Comparison of ENCODE assay signal across 8 mouse cellular contexts in genomic region chr5:110807453-110807852, GRCm38 (mm10). TPM values are rescaled to one million over a fixed set of nuclear protein-coding genes. Genes with fewer than 3 reads are reported as not detected.
DNase-seq lines count a peak whose midpoint lies in the region; ATAC-seq lines count a peak whose summit lies in the region.

No protein-coding gene starts in this region.

- ATAC-seq in kidney, embryonic 15.5 days (replicated peaks; ENCODE audit: low FRiP score) = no peak
- ATAC-seq in embryonic facial prominence, embryonic 11.5 days (replicated peaks; ENCODE audit: insufficient number of reproducible peaks, low FRiP score, low TSS enrichment, low read depth) = no peak
- ATAC-seq in hindbrain, embryonic 16.5 days = no peak
- no peak for ATAC-seq in midbrain, embryonic 16.5 days

- H3K4me1 ChIP-seq in kidney, embryonic 15.5 days = peaks cover 31% of the 10 kb centered on the region
- peaks cover 5% of the 10 kb centered on the region for H3K4me1 ChIP-seq in embryonic facial prominence, embryonic 11.5 days (ENCODE audit: control insufficient read depth, insufficient read depth, low read length)
- peaks cover 26% of the 10 kb centered on the region for H3K4me1 ChIP-seq in hindbrain, embryonic 16.5 days (ENCODE audit: control insufficient read depth, insufficient read depth, low read depth, low read length)
- peaks cover 30% of the 10 kb centered on the region for H3K4me1 ChIP-seq in midbrain, embryonic 16.5 days (ENCODE audit: control insufficient read depth, insufficient read depth, low read length)

- DNase-seq in kidney, adult 9 months = no peak
- DNase-seq in embryonic facial prominence, embryonic 11.5 days (ENCODE audit: low spot score) = no peak
- DNase-seq in adipocyte (ENCODE audit: low spot score) = no peak
- DNase-seq in adrenal gland, adult 18-20 months (ENCODE audit: low spot score in 2 of 2) = no peak
- DNase-seq in left cerebral cortex, adult 11 months (ENCODE audit: low spot score) = no peak

- H3K4me2 ChIP-seq in kidney, embryonic 15.5 days = peak overlapping the region; percentile 81
- H3K4me2 ChIP-seq in embryonic facial prominence, embryonic 11.5 days (ENCODE audit: low read depth, low read length) = peak overlapping the region; percentile 86
- H3K4me2 ChIP-seq in hindbrain, embryonic 16.5 days (ENCODE audit: low read length) = peak overlapping the region; percentile 70
- H3K4me2 ChIP-seq in midbrain, embryonic 16.5 days (ENCODE audit: low read length) = peak overlapping the region; percentile 78

- H3K9ac ChIP-seq in kidney, embryonic 15.5 days = peak overlapping the region; percentile 96
- H3K9ac ChIP-seq in embryonic facial prominence, embryonic 11.5 days (replicated peaks; ENCODE audit: low read length) = peak overlapping the region; percentile 97
- peak overlapping the region; percentile 98 for H3K9ac ChIP-seq in hindbrain, embryonic 16.5 days (ENCODE audit: low read depth, low read length)
- H3K9ac ChIP-seq in midbrain, embryonic 16.5 days (ENCODE audit: low read depth, low read length) = peak overlapping the region; percentile 97; the same call in 1 of the 2 replicates

- no peaks in the 10 kb centered on the region for H3K9me3 ChIP-seq in kidney, embryonic 15.5 days (replicated peaks)
- H3K9me3 ChIP-seq in embryonic facial prominence, embryonic 11.5 days (replicated peaks; ENCODE audit: control insufficient read depth, low read length) = no peaks in the 10 kb centered on the region
- no peaks in the 10 kb centered on the region for H3K9me3 ChIP-seq in hindbrain, embryonic 16.5 days (ENCODE audit: control insufficient read depth, low read length)
- no peaks in the 10 kb centered on the region for H3K9me3 ChIP-seq in midbrain, embryonic 16.5 days (replicated peaks; ENCODE audit: control insufficient read depth, low read length, poor library complexity, severe bottlenecking)

- H3K4me3 ChIP-seq in kidney, embryonic 15.5 days (replicated peaks) = peak overlapping the region; percentile 94
- H3K4me3 ChIP-seq in embryonic facial prominence, embryonic 11.5 days (ENCODE audit: low read depth, low read length) = peak overlapping the region; percentile 96
- H3K4me3 ChIP-seq in hindbrain, embryonic 16.5 days (ENCODE audit: low read length) = peak overlapping the region; percentile 98
- H3K4me3 ChIP-seq in midbrain, embryonic 16.5 days (ENCODE audit: low read depth, low read length) = peak overlapping the region; percentile 88; the same call in 1 of the 2 replicates

- peak overlapping the region; percentile 86 for H3K27ac ChIP-seq in kidney, embryonic 15.5 days
- no peak overlapping the region for H3K27ac ChIP-seq in embryonic facial prominence, embryonic 11.5 days (replicated peaks; ENCODE audit: low read depth, low read length)
- H3K27ac ChIP-seq in hindbrain, embryonic 16.5 days (ENCODE audit: low read depth, low read length) = no peak overlapping the region
- no peak overlapping the region for H3K27ac ChIP-seq in midbrain, embryonic 16.5 days (ENCODE audit: low read length)

- whole genome bisulfite sequencing in kidney, embryonic 15.5 days = 86% methylated on average over 4 of the region's 4 CpGs
- 80% methylated on average over 4 of the region's 4 CpGs for WGBS in embryonic facial prominence, embryonic 11.5 days
- 79% methylated on average over 4 of the region's 4 CpGs for WGBS in hindbrain, embryonic 16.5 days
- WGBS in midbrain, embryonic 16.5 days = 86% methylated on average over 4 of the region's 4 CpGs

- H3K36me3 ChIP-seq in kidney, embryonic 15.5 days = peaks cover 39% of the 10 kb centered on the region
- peaks cover 3% of the 10 kb centered on the region; the same call in 1 of the 2 replicates for H3K36me3 ChIP-seq in embryonic facial prominence, embryonic 11.5 days (replicated peaks; ENCODE audit: control insufficient read depth, insufficient read depth, low read depth, low read length)
- no peaks in the 10 kb centered on the region for H3K36me3 ChIP-seq in hindbrain, embryonic 16.5 days (ENCODE audit: control insufficient read depth, insufficient read depth, low read length)
- no peaks in the 10 kb centered on the region; the same call in 1 of the 2 replicates for H3K36me3 ChIP-seq in midbrain, embryonic 16.5 days (ENCODE audit: control insufficient read depth, insufficient read depth, low read length)

- no peaks in the 10 kb centered on the region for H3K27me3 ChIP-seq in kidney, embryonic 15.5 days
- no peaks in the 10 kb centered on the region for H3K27me3 ChIP-seq in embryonic facial prominence, embryonic 11.5 days (ENCODE audit: control insufficient read depth, insufficient read depth, low read length)
- no peaks in the 10 kb centered on the region for H3K27me3 ChIP-seq in hindbrain, embryonic 16.5 days (replicated peaks; ENCODE audit: control insufficient read depth, insufficient read depth, low read length)
- no peaks in the 10 kb centered on the region for H3K27me3 ChIP-seq in midbrain, embryonic 16.5 days (ENCODE audit: control insufficient read depth, insufficient read depth, low read depth, low read length)

RNA-seq across cellular contexts. Expression of gene Ulk1, which starts 2.4 kb away (rescaled TPM):
- 16.2 and 19.3 TPM in 2 replicates for polyA plus RNA-seq in kidney, embryonic 15.5 days (2015; fragmentation: Nextera tagmentation; extraction: Ambion mirVana)
- polyA plus RNA-seq in embryonic facial prominence, embryonic 11.5 days (2014; fragmentation: Nextera tagmentation; extraction: Ambion mirVana) = 27.4 and 29.2 TPM in 2 replicates
- polyA plus RNA-seq in hindbrain, embryonic 16.5 days (2015; fragmentation: Nextera tagmentation; extraction: Ambion mirVana) = 20.7 and 23.8 TPM in 2 replicates
- 29.9 and 31.5 TPM in 2 replicates for polyA plus RNA-seq in midbrain, embryonic 16.5 days (2015; fragmentation: Nextera tagmentation; extraction: Ambion mirVana)
- 10 to 100 TPM; 39.6 to 50.7 TPM for total RNA-seq in adrenal gland, adult 18-20 months (2021)

RNA-seq across cellular contexts. Expression of gene Pus1, which starts 27.0 kb away (rescaled TPM):
- polyA plus RNA-seq in kidney, embryonic 15.5 days (2015; fragmentation: Nextera tagmentation; extraction: Ambion mirVana) = 41.6 and 42.8 TPM in 2 replicates
- polyA plus RNA-seq in embryonic facial prominence, embryonic 11.5 days (2014; fragmentation: Nextera tagmentation; extraction: Ambion mirVana) = 16.3 and 18.0 TPM in 2 replicates
- 19.8 and 23.2 TPM in 2 replicates for polyA plus RNA-seq in hindbrain, embryonic 16.5 days (2015; fragmentation: Nextera tagmentation; extraction: Ambion mirVana)
- polyA plus RNA-seq in midbrain, embryonic 16.5 days (2015; fragmentation: Nextera tagmentation; extraction: Ambion mirVana) = 18.2 and 18.6 TPM in 2 replicates
- total RNA-seq in adrenal gland, adult 18-20 months (2021) = 10 to 100 TPM; 36.4 to 47.3 TPM

RNA-seq across cellular contexts. Expression of gene Hscb, which starts 32.1 kb away (rescaled TPM):
- 31.5 and 35.8 TPM in 2 replicates for polyA plus RNA-seq in kidney, embryonic 15.5 days (2015; fragmentation: Nextera tagmentation; extraction: Ambion mirVana)
- 27.1 and 28.7 TPM in 2 replicates for polyA plus RNA-seq in embryonic facial prominence, embryonic 11.5 days (2014; fragmentation: Nextera tagmentation; extraction: Ambion mirVana)
- polyA plus RNA-seq in hindbrain, embryonic 16.5 days (2015; fragmentation: Nextera tagmentation; extraction: Ambion mirVana) = 10.0 and 10.3 TPM in 2 replicates
- polyA plus RNA-seq in midbrain, embryonic 16.5 days (2015; fragmentation: Nextera tagmentation; extraction: Ambion mirVana) = 7.7 and 8.7 TPM in 2 replicates
- total RNA-seq in adrenal gland, adult 18-20 months (2021) = 10 to 100 TPM; 13.9 to 14.9 TPM

RNA-seq across cellular contexts. Expression of gene Chek2, which starts 32.3 kb away (rescaled TPM):
- 36.3 and 36.8 TPM in 2 replicates for polyA plus RNA-seq in kidney, embryonic 15.5 days (2015; fragmentation: Nextera tagmentation; extraction: Ambion mirVana)
- polyA plus RNA-seq in embryonic facial prominence, embryonic 11.5 days (2014; fragmentation: Nextera tagmentation; extraction: Ambion mirVana) = 24.7 and 25.5 TPM in 2 replicates
- polyA plus RNA-seq in hindbrain, embryonic 16.5 days (2015; fragmentation: Nextera tagmentation; extraction: Ambion mirVana) = 6.2 and 7.4 TPM in 2 replicates
- 4.4 and 4.5 TPM in 2 replicates for polyA plus RNA-seq in midbrain, embryonic 16.5 days (2015; fragmentation: Nextera tagmentation; extraction: Ambion mirVana)
- 1 to 10 TPM; 1.9 to 2.6 TPM for total RNA-seq in adrenal gland, adult 18-20 months (2021)

RNA-seq across cellular contexts. Expression of gene Ep400, which starts 36.9 kb away (rescaled TPM):
- 45.0 and 47.5 TPM in 2 replicates for polyA plus RNA-seq in kidney, embryonic 15.5 days (2015; fragmentation: Nextera tagmentation; extraction: Ambion mirVana)
- polyA plus RNA-seq in embryonic facial prominence, embryonic 11.5 days (2014; fragmentation: Nextera tagmentation; extraction: Ambion mirVana) = 31.5 and 36.1 TPM in 2 replicates
- polyA plus RNA-seq in hindbrain, embryonic 16.5 days (2015; fragmentation: Nextera tagmentation; extraction: Ambion mirVana) = 40.0 and 53.4 TPM in 2 replicates
- 51.6 and 52.6 TPM in 2 replicates for polyA plus RNA-seq in midbrain, embryonic 16.5 days (2015; fragmentation: Nextera tagmentation; extraction: Ambion mirVana)
- total RNA-seq in adrenal gland, adult 18-20 months (2021) = 10 to 100 TPM; 66.1 to 82.2 TPM
